ENCODE assay signal across 8 mouse cellular contexts in the genomic region with DNA sequence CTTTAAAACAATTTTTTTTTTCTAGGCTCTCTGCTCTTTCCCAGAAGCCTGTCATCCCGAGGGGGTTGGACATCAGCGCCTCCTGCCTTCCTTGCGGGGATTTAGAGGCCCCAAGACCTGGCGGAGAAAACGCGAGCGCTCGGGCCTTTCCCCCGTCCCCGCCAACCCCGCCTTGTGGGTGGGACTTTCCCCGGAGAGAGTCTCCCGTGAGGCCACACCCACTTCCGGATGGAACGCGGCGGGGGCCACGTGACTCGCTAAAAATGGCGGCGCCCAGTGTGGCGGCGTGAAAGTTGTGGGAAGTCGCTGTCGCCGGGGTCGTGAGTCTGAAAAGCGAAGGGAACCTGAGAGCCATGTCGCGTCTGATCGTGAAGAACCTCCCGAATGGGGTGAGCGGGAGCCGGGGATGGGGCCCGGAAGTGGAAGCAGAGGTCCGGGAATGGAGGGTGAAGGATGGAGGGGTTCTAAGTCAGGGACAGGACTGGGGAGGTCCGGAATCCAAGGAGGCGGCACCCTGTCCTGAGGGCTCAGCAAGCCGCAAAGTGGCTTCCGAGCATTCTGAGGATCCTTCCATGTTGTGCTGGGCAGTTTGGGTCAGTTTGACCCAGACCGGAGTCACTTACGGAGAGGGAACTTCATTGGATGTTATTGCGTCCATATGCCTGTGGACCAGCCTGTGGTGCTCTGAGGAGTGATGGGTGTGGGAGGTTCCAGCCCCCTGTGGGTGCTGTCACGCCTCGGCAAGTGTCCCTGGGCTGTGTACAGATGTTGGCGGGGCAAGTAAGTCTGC. TPM values are rescaled to one million over a fixed set of nuclear protein-coding genes. Genes with fewer than 3 reads are reported as not detected.
DNase-seq lines count a peak whose midpoint lies in the region; ATAC-seq and TF ChIP-seq lines count a peak whose summit lies in the region.

A gene (plus strand): TSS at position 205 of the 790 bp plus-strand sequence.

- 1% methylated on average over 46 of the region's 46 CpGs for WGBS in embryonic facial prominence, embryonic 13.5 days
- WGBS in limb, embryonic 14.5 days, result under 1% methylated on average over 46 of the region's 46 CpGs
- 1% methylated on average over 46 of the region's 46 CpGs for WGBS in midbrain, postnatal 0 days

- peaks cover 26% of the 10 kb centered on the region for H3K36me3 ChIP-seq in embryonic facial prominence, embryonic 13.5 days
- H3K36me3 ChIP-seq in limb, embryonic 14.5 days (ENCODE audit: control insufficient read depth, insufficient read depth, low read length), result peaks cover 29% of the 10 kb centered on the region
- H3K36me3 ChIP-seq in midbrain, postnatal 0 days (ENCODE audit: insufficient read depth, low read length), result peaks cover 26% of the 10 kb centered on the region

- ATAC-seq in embryonic facial prominence, embryonic 13.5 days (ENCODE audit: insufficient number of reproducible peaks, insufficient read depth, low FRiP score, low TSS enrichment, low read depth), result peak; percentile 84; the same call in 1 of the 2 replicates
- ATAC-seq in limb, embryonic 14.5 days (ENCODE audit: low FRiP score, low read depth), result peak; percentile 95
- ATAC-seq in midbrain, postnatal 0 days (ENCODE audit: low FRiP score), result peak; percentile 81

- TF ChIP-seq CTCF in midbrain, postnatal 0 days (IDR thresholded peaks at IDR 0.05), result peak; percentile 65

- TF ChIP-seq POLR2A in limb, embryonic 14.5 days (IDR thresholded peaks at IDR 0.05; ENCODE audit: borderline replicate concordance, extremely low read depth, insufficient read depth, insufficient read length), result peak; percentile 62; the same call in 1 of the 2 replicates

- H3K4me2 ChIP-seq in embryonic facial prominence, embryonic 13.5 days, result peak within 1 kb of the TSS; percentile 87
- H3K4me2 ChIP-seq in limb, embryonic 14.5 days (replicated peaks; ENCODE audit: low read depth, low read length, severe bottlenecking), result peak within 1 kb of the TSS; percentile 90
- H3K4me2 ChIP-seq in midbrain, postnatal 0 days (ENCODE audit: low read depth, low read length, poor library complexity, severe bottlenecking), result peak within 1 kb of the TSS; percentile 93

- H3K9ac ChIP-seq in embryonic facial prominence, embryonic 13.5 days, result peak within 1 kb of the TSS; percentile 84
- peak within 1 kb of the TSS; percentile 57 for H3K9ac ChIP-seq in limb, embryonic 14.5 days (ENCODE audit: low read depth, low read length, severe bottlenecking)
- H3K9ac ChIP-seq in midbrain, postnatal 0 days (replicated peaks; ENCODE audit: low read length, poor library complexity, severe bottlenecking), result peak within 1 kb of the TSS; percentile 64

- H3K27me3 ChIP-seq in embryonic facial prominence, embryonic 13.5 days, result no peaks in the 10 kb centered on the region
- no peaks in the 10 kb centered on the region for H3K27me3 ChIP-seq in limb, embryonic 14.5 days (ENCODE audit: control insufficient read depth, insufficient read depth, low read length)
- 0 out of 2 replicates have a peak, but pooled peaks cover 2% of the 10 kb centered on the region for H3K27me3 ChIP-seq in midbrain, postnatal 0 days (ENCODE audit: insufficient read depth, low read length)

- peak within 1 kb of the TSS; percentile 51; the same call in 1 of the 2 replicates for H3K27ac ChIP-seq in embryonic facial prominence, embryonic 13.5 days
- no peak within 1 kb of the TSS; the same call in 1 of the 2 replicates for H3K27ac ChIP-seq in limb, embryonic 14.5 days (replicated peaks; ENCODE audit: low read depth, low read length)
- H3K27ac ChIP-seq in midbrain, postnatal 0 days (ENCODE audit: low read depth, low read length), result peak within 1 kb of the TSS; percentile 44

- H3K4me1 ChIP-seq in embryonic facial prominence, embryonic 13.5 days, result peaks cover 7% of the 10 kb centered on the region
- H3K4me1 ChIP-seq in limb, embryonic 14.5 days (ENCODE audit: control insufficient read depth, insufficient read depth, low read length), result no peaks in the 10 kb centered on the region
- H3K4me1 ChIP-seq in midbrain, postnatal 0 days (ENCODE audit: insufficient read depth, low read length), result peaks cover 3% of the 10 kb centered on the region; the same call in 1 of the 2 replicates

- H3K4me3 ChIP-seq in embryonic facial prominence, embryonic 13.5 days, result peak within 1 kb of the TSS; percentile 84
- peak within 1 kb of the TSS; percentile 59 for H3K4me3 ChIP-seq in limb, embryonic 14.5 days (replicated peaks; ENCODE audit: low read length)
- H3K4me3 ChIP-seq in midbrain, postnatal 0 days (ENCODE audit: low read depth, low read length), result peak within 1 kb of the TSS; percentile 77

- H3K9me3 ChIP-seq in embryonic facial prominence, embryonic 13.5 days, result no peaks in the 10 kb centered on the region
- H3K9me3 ChIP-seq in limb, embryonic 14.5 days (ENCODE audit: control insufficient read depth, low read length), result no peaks in the 10 kb centered on the region
- H3K9me3 ChIP-seq in midbrain, postnatal 0 days (ENCODE audit: low read length), result no peaks in the 10 kb centered on the region

- peak; percentile 89 for DNase-seq in 3134 (ENCODE audit: extremely low read depth, insufficient read length, low spot score)
- DNase-seq in adrenal gland, postnatal 36 days, result peak; percentile 96 to 98
- peak; percentile 93 for DNase-seq in heart, adult 8-10 months (ENCODE audit: low spot score)
- peak; percentile 91 for DNase-seq in kidney, adult 9 months
- DNase-seq in limb, embryonic 14.5 days (ENCODE audit: low spot score), result peak; percentile 88
- peak; percentile 93 for DNase-seq in midbrain, postnatal 0 days (ENCODE audit: low spot score)
- peak; percentile 80 to 90 for DNase-seq in spleen, postnatal 14 days (ENCODE audit: low spot score in 2 of 2)

RNA-seq across cellular contexts. Expression of the gene that starts here (rescaled TPM):
- total RNA-seq in adrenal gland, postnatal 36 days (2021), result 10 to 100 TPM; 24.2 to 24.8 TPM
- polyA plus RNA-seq in embryonic facial prominence, embryonic 13.5 days (2015; fragmentation: Nextera tagmentation; extraction: Ambion mirVana), result 28.4 and 28.8 TPM in 2 replicates
- 10 to 100 TPM; 18.9 to 25.9 (median 21.1) TPM for total RNA-seq in heart, adult 8-10 months (2022)
- polyA plus RNA-seq in limb, embryonic 14.5 days (2012; rRNA removed), result 11.6 and 13.9 TPM in 2 replicates
- polyA plus RNA-seq in limb, embryonic 14.5 days (2014; fragmentation: Nextera tagmentation; extraction: Ambion mirVana), result 16.7 and 19.8 TPM in 2 replicates
- total RNA-seq in midbrain, postnatal 0 days (2014; rRNA removed), result 34.5 and 34.7 TPM in 2 replicates
- 17.5 and 17.9 TPM in 2 replicates for polyA plus RNA-seq in midbrain, postnatal 0 days (2015; fragmentation: Nextera tagmentation; extraction: Ambion mirVana)
